Mouse (Mus musculus) myocyte (in vitro differentiated cells): Measurements from ENCODE around the gene Gprc5c.
A peak's percentile ranks its signal among the peaks of the same experiment; 100 is the strongest.

Experiments
- E2F4 ChIP-seq: IDR thresholded peaks from one replicate; pipeline ENCODE4 v1.6.1; 2011; ENCODE audit warnings: mild to moderate bottlenecking, control low read depth, moderate library complexity; ENCODE audit not compliant: insufficient read depth
- MAX ChIP-seq: IDR thresholded peaks from one replicate; pipeline ENCODE4 v1.6.1; 2011; ENCODE audit warnings: low read depth, mild to moderate bottlenecking, control low read depth
- MYOD1 ChIP-seq, 3 experiments: IDR thresholded peaks; one replicate each; pipeline ENCODE4 v1.6.1; 2011; ENCODE audit warnings: control low read depth in 2 of 3, low read depth in 2 of 3, mild to moderate bottlenecking in 2 of 3, moderate library complexity in 1 of 3; ENCODE audit not compliant: insufficient read length in 2 of 3, control insufficient read depth in 1 of 3
- MYOG ChIP-seq, 3 experiments: IDR thresholded peaks; one replicate each; pipeline ENCODE4 v1.6.1; 2011; ENCODE audit warnings: control low read depth in 2 of 3, low read depth in 2 of 3, mild to moderate bottlenecking in 2 of 3; ENCODE audit not compliant: insufficient read length in 2 of 3, control insufficient read depth in 1 of 3, insufficient read depth in 1 of 3
- POLR2A ChIP-seq: IDR thresholded peaks from one replicate; pipeline ENCODE4 v1.6.1; 2011; ENCODE audit warnings: low read depth, mild to moderate bottlenecking, control low read depth, moderate library complexity; ENCODE audit not compliant: insufficient read length
- REST ChIP-seq: IDR thresholded peaks from one replicate; pipeline ENCODE4 v1.6.1; 2011; ENCODE audit warnings: mild to moderate bottlenecking, control low read depth, moderate library complexity; ENCODE audit not compliant: insufficient read depth, insufficient read length
- TCF12 ChIP-seq: IDR thresholded peaks from one replicate; pipeline ENCODE4 v1.6.1; 2011; ENCODE audit warnings: mild to moderate bottlenecking, control low read depth; ENCODE audit not compliant: poor library complexity, insufficient read depth, severe bottlenecking
- USF1 ChIP-seq: IDR thresholded peaks from one replicate; pipeline ENCODE4 v1.6.1; 2011; ENCODE audit warnings: low read depth, mild to moderate bottlenecking, control low read depth, moderate library complexity

GRCm38 (mm10) chr11:114822727-114823126 is 28.2 kb upstream of the Gprc5c start:
- no peak for TF ChIP-seq MAX
- TF ChIP-seq MYOD1 (IDR thresholded peaks at IDR 0.05; ENCODE audit: control insufficient read depth in 1 of 3, insufficient read length in 2 of 3, low read depth in 2 of 3), result peak in 1 of 3 experiments; percentile 8
- no peak for TF ChIP-seq MYOG (IDR thresholded peaks at IDR 0.05; ENCODE audit: control insufficient read depth in 1 of 3, insufficient read depth in 1 of 3, insufficient read length in 2 of 3, low read depth in 2 of 3)
- TF ChIP-seq E2F4, result no peak
- TF ChIP-seq POLR2A, result no peak
- TF ChIP-seq TCF12, result no peak
- TF ChIP-seq REST, result no peak
- no peak for TF ChIP-seq USF1
